Mouse (Mus musculus): ENCODE results near the gene Rab10.

Gene Rab10

DNA sequence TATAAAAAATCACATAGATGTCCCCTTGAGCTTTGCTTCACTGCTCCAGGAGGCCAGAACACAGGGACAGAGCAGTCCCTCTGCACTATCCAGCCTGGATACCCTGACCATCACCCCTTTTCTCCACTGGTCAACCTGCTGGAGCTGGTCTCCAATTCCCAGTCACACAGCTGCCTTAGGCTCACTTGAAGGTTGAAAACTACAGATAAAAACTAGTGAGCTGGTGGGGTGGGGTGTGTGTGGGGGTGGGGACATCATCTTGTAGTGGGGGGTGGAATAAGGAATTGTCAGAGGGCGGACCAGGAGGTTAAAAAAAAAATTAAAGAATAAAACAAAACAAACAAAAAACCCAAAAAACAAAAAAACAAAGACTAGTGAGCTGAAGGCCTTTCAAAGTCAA lies 21.3 kb downstream of the Rab10 start:
- peaks cover 12% of the 10 kb centered on the region for H3K36me3 ChIP-seq (ENCODE audit: insufficient read depth, low read length)
- H3K27me3 ChIP-seq (ENCODE audit: insufficient read depth, low read length): no peaks in the 10 kb centered on the region
- H3K4me3 ChIP-seq (replicated peaks; ENCODE audit: low read length): no peak overlapping the region
- no peak for TF ChIP-seq POU5F1 (IDR thresholded peaks at IDR 0.05; ENCODE audit: borderline replicate concordance, low read length)
- no peak for TF ChIP-seq NANOG (IDR thresholded peaks at IDR 0.05; ENCODE audit: borderline replicate concordance, low read length)
- no peak for TF ChIP-seq CTCF (conservative IDR thresholded peaks at IDR 0.05; ENCODE audit: low read length)
- peaks cover 43% of the 10 kb centered on the region for H3K4me1 ChIP-seq (replicated peaks; ENCODE audit: low read depth, low read length)
- H3K9me3 ChIP-seq (ENCODE audit: low read length): no peaks in the 10 kb centered on the region

- Histone ChIP-seq H3K4me3 (replicated peaks; ENCODE audit: low read length) (no peak overlapping the region), H3K36me3 (ENCODE audit: insufficient read depth, low read length) (peaks cover 4% of the 10 kb centered on the region), H3K27me3 (ENCODE audit: insufficient read depth, low read length) (no peaks in the 10 kb centered on the region), H3K4me1 (replicated peaks; ENCODE audit: low read depth, low read length) (peaks cover 41% of the 10 kb centered on the region), H3K9me3 (ENCODE audit: low read length) (no peaks in the 10 kb centered on the region)
- TF ChIP-seq CTCF (conservative IDR thresholded peaks at IDR 0.05; ENCODE audit: low read length) (no peak), NANOG (IDR thresholded peaks at IDR 0.05; ENCODE audit: borderline replicate concordance, low read length) (no peak), POU5F1 (IDR thresholded peaks at IDR 0.05; ENCODE audit: borderline replicate concordance, low read length) (no peak)
Observed at GRCm38 (mm10) chr12:3285919-3286318, 23.9 kb downstream of the Rab10 start.

DNA sequence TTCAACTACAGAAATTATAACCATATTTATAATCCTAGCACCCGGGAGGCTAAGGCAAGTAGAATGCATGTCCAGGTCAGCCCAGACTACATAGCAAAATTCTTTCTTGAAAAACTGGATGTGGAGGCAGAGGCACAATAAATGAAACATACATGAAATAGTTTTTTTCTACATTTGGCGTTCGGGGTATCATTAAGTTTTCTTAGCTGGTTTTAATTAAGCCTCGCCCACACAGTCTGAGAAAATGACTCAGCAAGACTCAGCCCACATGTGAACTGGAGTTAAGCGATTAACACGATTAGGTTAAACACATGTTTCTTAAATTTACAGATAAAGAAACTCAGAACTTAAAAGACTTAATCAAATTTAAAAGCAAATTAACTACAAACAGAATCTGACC lies 24.4 kb downstream of the Rab10 start:
- Histone ChIP-seq H3K27me3 (ENCODE audit: insufficient read depth, low read length) (no peaks in the 10 kb centered on the region), H3K9me3 (ENCODE audit: low read length) (no peaks in the 10 kb centered on the region), H3K4me3 (replicated peaks; ENCODE audit: low read length) (no peak overlapping the region), H3K4me1 (replicated peaks; ENCODE audit: low read depth, low read length) (peaks cover 40% of the 10 kb centered on the region), H3K36me3 (ENCODE audit: insufficient read depth, low read length) (no peaks in the 10 kb centered on the region)
- TF ChIP-seq CTCF (conservative IDR thresholded peaks at IDR 0.05; ENCODE audit: low read length) (no peak), NANOG (IDR thresholded peaks at IDR 0.05; ENCODE audit: borderline replicate concordance, low read length) (no peak), POU5F1 (IDR thresholded peaks at IDR 0.05; ENCODE audit: borderline replicate concordance, low read length) (no peak)

- 0 out of 2 replicates have a peak, but pooled peaks cover 4% of the 10 kb centered on the region for H3K36me3 ChIP-seq (ENCODE audit: insufficient read depth, low read length)
- H3K27me3 ChIP-seq (ENCODE audit: insufficient read depth, low read length): no peaks in the 10 kb centered on the region
- H3K4me1 ChIP-seq (replicated peaks; ENCODE audit: low read depth, low read length): peaks cover 40% of the 10 kb centered on the region
- H3K9me3 ChIP-seq (ENCODE audit: low read length): no peaks in the 10 kb centered on the region
- TF ChIP-seq POU5F1 (IDR thresholded peaks at IDR 0.05; ENCODE audit: borderline replicate concordance, low read length) (no peak), CTCF (conservative IDR thresholded peaks at IDR 0.05; ENCODE audit: low read length) (no peak), NANOG (IDR thresholded peaks at IDR 0.05; ENCODE audit: borderline replicate concordance, low read length) (no peak)
- no peak overlapping the region for H3K4me3 ChIP-seq (replicated peaks; ENCODE audit: low read length)
Observed at GRCm38 (mm10) chr12:3284463-3284862, 25.3 kb downstream of the Rab10 start.

GRCm38 (mm10) chr12:3283829-3284440 lies 25.8 kb downstream of the Rab10 start:
- Histone ChIP-seq H3K9me3 (ENCODE audit: low read length) (no peaks in the 10 kb centered on the region), H3K4me1 (replicated peaks; ENCODE audit: low read depth, low read length) (peaks cover 43% of the 10 kb centered on the region), H3K27me3 (ENCODE audit: insufficient read depth, low read length) (no peaks in the 10 kb centered on the region), H3K4me3 (replicated peaks; ENCODE audit: low read length) (no peak overlapping the region), H3K36me3 (ENCODE audit: insufficient read depth, low read length) (0 out of 2 replicates have a peak, but pooled peaks cover 4% of the 10 kb centered on the region)
- TF ChIP-seq NANOG (IDR thresholded peaks at IDR 0.05; ENCODE audit: borderline replicate concordance, low read length): no peak
- TF ChIP-seq POU5F1 (IDR thresholded peaks at IDR 0.05; ENCODE audit: borderline replicate concordance, low read length): no peak

DNA sequence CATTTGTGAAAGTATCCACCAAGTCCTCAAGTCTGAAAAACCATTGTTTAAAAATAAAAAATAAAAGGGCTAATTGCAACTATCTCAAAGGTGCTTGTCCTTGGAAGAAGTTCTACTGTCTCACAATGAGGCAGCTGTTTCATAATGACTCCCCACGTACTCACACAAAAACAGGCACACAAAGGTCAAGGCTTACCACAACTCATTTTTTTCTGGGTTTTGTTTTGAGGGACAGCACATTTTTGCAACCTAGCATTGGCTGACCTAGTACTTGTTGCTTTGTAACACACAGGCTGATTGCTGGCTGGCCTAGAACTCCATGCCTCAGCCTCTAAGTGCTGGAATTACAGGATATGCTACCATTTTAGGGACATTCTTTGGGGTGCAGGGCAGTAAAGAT lies 26.8 kb downstream of the Rab10 start:
- no peaks in the 10 kb centered on the region for H3K27me3 ChIP-seq (ENCODE audit: insufficient read depth, low read length)
- 0 out of 2 replicates have a peak, but pooled peaks cover 4% of the 10 kb centered on the region for H3K36me3 ChIP-seq (ENCODE audit: insufficient read depth, low read length)
- no peak overlapping the region for H3K4me3 ChIP-seq (replicated peaks; ENCODE audit: low read length)
- TF ChIP-seq POU5F1 (IDR thresholded peaks at IDR 0.05; ENCODE audit: borderline replicate concordance, low read length) (no peak), NANOG (IDR thresholded peaks at IDR 0.05; ENCODE audit: borderline replicate concordance, low read length) (no peak), CTCF (conservative IDR thresholded peaks at IDR 0.05; ENCODE audit: low read length) (no peak)
- no peaks in the 10 kb centered on the region for H3K9me3 ChIP-seq (ENCODE audit: low read length)
- H3K4me1 ChIP-seq (replicated peaks; ENCODE audit: low read depth, low read length): peaks cover 35% of the 10 kb centered on the region

DNA sequence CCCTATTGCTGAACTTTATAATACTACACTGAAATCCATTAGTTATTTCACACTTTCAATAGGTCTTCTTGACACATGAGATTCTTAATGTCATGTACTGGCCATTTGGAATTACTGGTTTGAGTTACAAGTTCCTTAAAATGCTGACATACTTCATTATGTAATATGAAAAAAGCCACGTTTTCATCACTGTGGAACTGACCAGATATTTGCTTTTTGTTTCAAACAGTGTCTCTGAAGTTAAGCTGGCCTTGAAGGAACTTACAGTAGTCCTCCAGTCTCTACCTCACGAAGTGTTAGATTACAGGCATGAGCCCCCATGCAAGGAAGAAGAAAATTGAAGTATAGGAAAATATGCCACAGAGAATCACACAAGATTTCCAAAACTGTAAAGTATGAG lies 27.2 kb downstream of the Rab10 start:
- 0 out of 2 replicates have a peak, but pooled peaks cover 4% of the 10 kb centered on the region for H3K36me3 ChIP-seq (ENCODE audit: insufficient read depth, low read length)

GRCm38 (mm10) chr12:3278880-3279339 lies 30.9 kb downstream of the Rab10 start:
- peaks cover 16% of the 10 kb centered on the region for H3K4me1 ChIP-seq (replicated peaks; ENCODE audit: low read depth, low read length)

More for the DNA sequence above, 27.2 kb downstream of the Rab10 start:
- Histone ChIP-seq H3K4me1 (replicated peaks; ENCODE audit: low read depth, low read length) (peaks cover 31% of the 10 kb centered on the region), H3K4me3 (replicated peaks; ENCODE audit: low read length) (no peak overlapping the region), H3K9me3 (ENCODE audit: low read length) (no peaks in the 10 kb centered on the region), H3K27me3 (ENCODE audit: insufficient read depth, low read length) (no peaks in the 10 kb centered on the region)
- TF ChIP-seq POU5F1 (IDR thresholded peaks at IDR 0.05; ENCODE audit: borderline replicate concordance, low read length): no peak
- no peak for TF ChIP-seq NANOG (IDR thresholded peaks at IDR 0.05; ENCODE audit: borderline replicate concordance, low read length)
- no peak for TF ChIP-seq CTCF (conservative IDR thresholded peaks at IDR 0.05; ENCODE audit: low read length)

More at GRCm38 (mm10) chr12:3278880-3279339, 30.9 kb downstream of the Rab10 start:
- no peak overlapping the region for H3K4me3 ChIP-seq (replicated peaks; ENCODE audit: low read length)
- TF ChIP-seq POU5F1 (IDR thresholded peaks at IDR 0.05; ENCODE audit: borderline replicate concordance, low read length) (no peak), NANOG (IDR thresholded peaks at IDR 0.05; ENCODE audit: borderline replicate concordance, low read length) (no peak), CTCF (conservative IDR thresholded peaks at IDR 0.05; ENCODE audit: low read length) (no peak)
- H3K9me3 ChIP-seq (ENCODE audit: low read length): no peaks in the 10 kb centered on the region
- H3K36me3 ChIP-seq (ENCODE audit: insufficient read depth, low read length): 0 out of 2 replicates have a peak, but pooled peaks cover 4% of the 10 kb centered on the region
- no peaks in the 10 kb centered on the region for H3K27me3 ChIP-seq (ENCODE audit: insufficient read depth, low read length)

All from E14TG2a.4 (cell line).